Mouse (Mus musculus) kidney, postnatal 0 days (tissue): ENCODE measurements at regions not wholly inside any gene's neighbourhood (a gene's known extent, or its start where the extent isn't known, plus 50 kb on each side); places are given as distances from the start of the nearest gene placed in this dataset.
"Not testable (repeated sequence)": the region's sequence is repeated elsewhere in the genome, so short reads cannot be mapped to it uniquely, and the experiment has no call there.

Source experiments
- ATAC-seq: fragments of 200-750 bp; cut with Nextera tagmentation; replicated peaks from 2 replicates; pipeline ENCODE4 v1.8.0; 2017; ENCODE audit warnings: low read depth, moderate number of reproducible peaks, moderate TSS enrichment, moderate library complexity; ENCODE audit not compliant: low FRiP score
- DNase-seq: peaks from one replicate; pipeline ENCODE4 v3.0.0-alpha.2; 2016; ENCODE audit warnings: low spot score
- H3K27ac ChIP-seq: fragments of 300-500 bp; sonication (generic); 2 replicates; pipeline ENCODE4 v1.5.1; 2014; ENCODE audit warnings: mild to moderate bottlenecking
- H3K27me3 ChIP-seq: fragments of 300-500 bp; sonication (generic); 2 replicates; pipeline ENCODE4 v1.6.1; 2014; ENCODE audit warnings: low read length, mixed read lengths; ENCODE audit not compliant: insufficient read depth
- H3K36me3 ChIP-seq: fragments of 300-500 bp; sonication (generic); 2 replicates; pipeline ENCODE4 v1.6.1; 2014; ENCODE audit warnings: low read length, mixed read lengths; ENCODE audit not compliant: insufficient read depth
- H3K4me1 ChIP-seq: fragments of 300-500 bp; sonication (generic); replicated peaks from 2 replicates; pipeline ENCODE4 v1.6.1; 2014; ENCODE audit warnings: antibody characterized with exemption, low read length, mixed read lengths; ENCODE audit not compliant: insufficient read depth
- H3K4me2 ChIP-seq: fragments of 300-500 bp; sonication (generic); 2 replicates; pipeline ENCODE4 v1.6.1; 2014; ENCODE audit warnings: mild to moderate bottlenecking, low read length, moderate library complexity, mixed read lengths
- H3K4me3 ChIP-seq: fragments of 300-500 bp; sonication (generic); replicated peaks from 2 replicates; pipeline ENCODE4 v1.5.1; 2014; ENCODE audit warnings: low read depth, low read length
- H3K9ac ChIP-seq: fragments of 300-500 bp; sonication (generic); 2 replicates; pipeline ENCODE4 v1.6.1; 2014; ENCODE audit warnings: low read depth, low read length
- H3K9me3 ChIP-seq: fragments of 300-500 bp; sonication (generic); replicated peaks from 2 replicates; pipeline ENCODE4 v1.6.1; 2016; ENCODE audit warnings: low read length, inconsistent platforms, mixed read lengths
- CTCF ChIP-seq: IDR thresholded peaks from 2 replicates; pipeline ENCODE4 v1.5.1; 2016; ENCODE audit warnings: antibody characterized with exemption, low read depth, mild to moderate bottlenecking, moderate library complexity
- WGBS: fragments of 180-500 bp; shearing (Covaris S2); extraction: QIAGEN DNeasy Blood & Tissue Kit; methylation state at CpG from one replicate; pipeline ENCODE4 v1.1.7; 2014; 5-methylcytosine and 5-hydroxymethylcytosine counted together

GRCm38 (mm10) chr17:9227872-9228575, 193.8 kb upstream of the Gm17728 start:
- Histone ChIP-seq H3K9me3 (no peaks in the 10 kb centered on the region), H3K4me1 (no peaks in the 10 kb centered on the region), H3K27ac (no peak overlapping the region), H3K9ac (no peak overlapping the region), H3K4me3 (no peak overlapping the region), H3K36me3 (no peaks in the 10 kb centered on the region), H3K4me2 (no peak overlapping the region), H3K27me3 (no peaks in the 10 kb centered on the region)
- DNase-seq (peak; percentile 12), ATAC-seq (no peak)
- no peak for TF ChIP-seq CTCF
- 56% methylated on average over 10 of the region's 10 CpGs for WGBS

- peak; percentile 15 for DNase-seq
- no peak for ATAC-seq
- no peak overlapping the region for H3K27ac ChIP-seq
- no peak overlapping the region for H3K9ac ChIP-seq
- H3K4me3 ChIP-seq, result no peak overlapping the region
- no peak overlapping the region for H3K4me2 ChIP-seq
- no peak for TF ChIP-seq CTCF
- 35% methylated on average over 6 of the region's 6 CpGs for WGBS
- H3K9me3 ChIP-seq, result no peaks in the 10 kb centered on the region
- no peaks in the 10 kb centered on the region for H3K4me1 ChIP-seq
- no peaks in the 10 kb centered on the region for H3K27me3 ChIP-seq
- no peaks in the 10 kb centered on the region for H3K36me3 ChIP-seq
These were observed 186.7 kb upstream of the Gm17728 start for GRCm38 (mm10) chr17:9235141-9235571.

- no peaks in the 10 kb centered on the region for H3K27me3 ChIP-seq
- H3K9ac ChIP-seq, result no peak overlapping the region
- no peak for TF ChIP-seq CTCF
- no peak overlapping the region for H3K4me3 ChIP-seq
- no peaks in the 10 kb centered on the region for H3K36me3 ChIP-seq
- H3K4me2 ChIP-seq, result no peak overlapping the region
- H3K27ac ChIP-seq, result no peak overlapping the region
- ATAC-seq (no peak), DNase-seq (no peak)
- H3K4me1 ChIP-seq, result no peaks in the 10 kb centered on the region
- H3K9me3 ChIP-seq, result no peaks in the 10 kb centered on the region
- WGBS, result 51% methylated on average over 5 of the region's 5 CpGs
These were observed 163.2 kb upstream of the Gm17728 start for GRCm38 (mm10) chr17:9258646-9259170.

GRCm38 (mm10) chr17:9268776-9269175, 153.1 kb upstream of the Gm17728 start:
- 70% methylated on average over 3 of the region's 3 CpGs for WGBS
- no peak for ATAC-seq

GRCm38 (mm10) chr17:9278046-9278445, 143.8 kb upstream of the Gm17728 start:
- ATAC-seq, H3K4me3 ChIP-seq, H3K36me3 ChIP-seq, DNase-seq, H3K9ac ChIP-seq, H3K27me3 ChIP-seq, H3K27ac ChIP-seq, H3K4me2 ChIP-seq, H3K9me3 ChIP-seq, H3K4me1 ChIP-seq: not testable (repeated sequence)
- 17% methylated on average over 3 of the region's 3 CpGs for WGBS

More at GRCm38 (mm10) chr17:9268776-9269175, 153.1 kb upstream of the Gm17728 start:
- no peak overlapping the region for H3K4me2 ChIP-seq
- H3K9me3 ChIP-seq, result no peaks in the 10 kb centered on the region
- no peaks in the 10 kb centered on the region for H3K4me1 ChIP-seq
- H3K27me3 ChIP-seq, result no peaks in the 10 kb centered on the region
- H3K4me3 ChIP-seq, result no peak overlapping the region
- DNase-seq, result no peak
- no peak overlapping the region for H3K27ac ChIP-seq
- TF ChIP-seq CTCF, result no peak
- H3K36me3 ChIP-seq, result no peaks in the 10 kb centered on the region
- H3K9ac ChIP-seq, result no peak overlapping the region

GRCm38 (mm10) chr17:9279481-9279880, 142.4 kb upstream of the Gm17728 start:
- TF ChIP-seq CTCF, result no peak
- no peaks in the 10 kb centered on the region for H3K4me1 ChIP-seq

More at GRCm38 (mm10) chr17:9279481-9279880, 142.4 kb upstream of the Gm17728 start:
- 70% methylated on average over 7 of the region's 7 CpGs for WGBS
- H3K4me3 ChIP-seq, result no peak overlapping the region
- no peaks in the 10 kb centered on the region for H3K27me3 ChIP-seq
- no peak overlapping the region for H3K9ac ChIP-seq
- no peak overlapping the region for H3K27ac ChIP-seq
- H3K36me3 ChIP-seq, result no peaks in the 10 kb centered on the region
- H3K4me2 ChIP-seq, result no peak overlapping the region
- ATAC-seq, result no peak
- H3K9me3 ChIP-seq, result no peaks in the 10 kb centered on the region
- DNase-seq, result no peak
